Mouse (Mus musculus) testis, adult 2 months (tissue): ENCODE data around the gene Olfr136.

Experiments
- CTCF ChIP-seq: fragments of 200-500 bp; IDR thresholded peaks from 2 replicates; pipeline ENCODE4 v1.5.1; 2012; ENCODE audit warnings: low read depth, mild to moderate bottlenecking, inconsistent platforms, low read length, moderate library complexity; ENCODE audit not compliant: control insufficient read depth, insufficient read depth, insufficient replicate concordance
- POLR2A ChIP-seq: fragments of 200-500 bp; IDR thresholded peaks from 2 replicates; pipeline ENCODE4 v1.6.1; 2012; ENCODE audit warnings: low read depth, mild to moderate bottlenecking, inconsistent platforms, low read length, moderate library complexity; ENCODE audit not compliant: control insufficient read depth

DNA sequence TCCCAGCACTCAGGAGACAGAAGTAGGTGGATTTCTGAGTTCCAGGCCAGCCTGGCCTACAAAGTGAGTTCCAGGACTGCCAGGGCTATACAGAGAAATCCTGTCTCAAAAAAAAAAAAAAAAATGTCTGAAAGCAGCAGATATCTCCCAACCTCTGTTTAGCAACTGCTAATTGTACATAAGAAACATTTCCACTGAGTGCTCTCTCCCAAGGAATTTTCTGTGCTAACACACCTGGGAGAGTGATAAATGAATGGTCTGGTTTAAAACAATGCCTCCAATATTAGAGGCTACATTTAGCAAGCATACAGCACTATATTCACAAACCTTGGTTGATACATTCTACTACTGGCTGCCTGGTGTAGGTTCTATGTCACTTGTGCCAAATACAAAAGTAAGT, at the start of gene Olfr136:
- TF ChIP-seq CTCF (no peak), POLR2A (no peak)
